Mouse (Mus musculus) inflammation-experienced regulatory T-cells, adult 16 weeks (primary cell): ENCODE results near the gene Ube3a. TPM values are rescaled to one million over a fixed set of nuclear protein-coding genes. Genes with fewer than 3 reads are reported as not detected.

Source experiments
- polyA plus RNA-seq: library from polyadenylated mRNA; unstranded; fragments of 100-300 nt; shearing (Covaris generic); gene quantifications from one replicate; pipeline ENCODE4 v1.2.1, GENCODE M21; 2017

The Ube3a gene
- 72.8 TPM for polyA plus RNA-seq

GRCm38 (mm10) chr7:59228045-59228865 is at the start of gene Ube3a:
TSS of gene Ube3a (plus strand) at chr7:59228750.

